Mouse (Mus musculus) heart, postnatal 0 days (tissue): ENCODE data around the gene Tpsg1. TPM values are rescaled to one million over a fixed set of nuclear protein-coding genes. Genes with fewer than 3 reads are reported as not detected.

ENCODE experiments used
- ATAC-seq: fragments of 200-750 bp; cut with Nextera tagmentation; 2 replicates; pipeline ENCODE4 v1.8.0; 2017; ENCODE audit warnings: low read depth, moderate number of reproducible peaks, moderate library complexity; ENCODE audit not compliant: insufficient read depth
- DNase-seq: peaks from one replicate; pipeline ENCODE4 v3.0.0-alpha.2; 2016; ENCODE audit warnings: low spot score
- H3K27ac ChIP-seq: fragments of 300-500 bp; sonication (generic); 2 replicates; pipeline ENCODE4 v1.5.1; 2014; ENCODE audit warnings: low read depth, mild to moderate bottlenecking
- H3K27me3 ChIP-seq: fragments of 300-500 bp; sonication (generic); 2 replicates; pipeline ENCODE4 v1.6.1; 2014; ENCODE audit warnings: low read length, mixed read lengths; ENCODE audit not compliant: control insufficient read depth, insufficient read depth
- H3K36me3 ChIP-seq: fragments of 300-500 bp; sonication (generic); replicated peaks from 2 replicates; pipeline ENCODE4 v1.6.1; 2014; ENCODE audit warnings: low read length, mixed read lengths; ENCODE audit not compliant: control insufficient read depth, insufficient read depth
- H3K4me1 ChIP-seq: fragments of 300-500 bp; sonication (generic); 2 replicates; pipeline ENCODE4 v1.6.1; 2014; ENCODE audit warnings: antibody characterized with exemption; ENCODE audit not compliant: control insufficient read depth, insufficient read depth
- H3K4me2 ChIP-seq: fragments of 300-500 bp; sonication (generic); 2 replicates; pipeline ENCODE4 v1.6.1; 2014; ENCODE audit warnings: low read depth, mild to moderate bottlenecking, low read length, moderate library complexity
- H3K4me3 ChIP-seq: fragments of 300-500 bp; sonication (generic); 2 replicates; pipeline ENCODE4 v1.5.1; 2014; ENCODE audit warnings: low read depth, low read length
- H3K9ac ChIP-seq: fragments of 300-500 bp; sonication (generic); replicated peaks from 2 replicates; pipeline ENCODE4 v1.6.1; 2014; ENCODE audit warnings: low read depth, low read length, mixed read lengths
- H3K9me3 ChIP-seq: fragments of 300-500 bp; sonication (generic); replicated peaks from 2 replicates; pipeline ENCODE4 v1.6.1; 2016; ENCODE audit warnings: low read length; ENCODE audit not compliant: control insufficient read depth
- CTCF ChIP-seq: IDR thresholded peaks from 2 replicates; pipeline ENCODE4 v1.5.1; 2016; ENCODE audit warnings: antibody characterized with exemption, control low read depth, low read depth
- EP300 ChIP-seq: IDR thresholded peaks from 2 replicates; pipeline ENCODE4 v1.6.1; 2016; ENCODE audit warnings: antibody characterized with exemption, low read depth
- WGBS: fragments of 180-500 bp; shearing (Covaris S2); extraction: QIAGEN DNeasy Blood & Tissue Kit; methylation state at CpG from one replicate; pipeline ENCODE4 v1.1.7; 2014; 5-methylcytosine and 5-hydroxymethylcytosine counted together
- polyA plus RNA-seq: library from polyadenylated mRNA; unstranded; fragments of >200 nt; fragmentation: Nextera tagmentation; extraction: Ambion mirVana; gene quantifications from 2 replicates; pipeline ENCODE4 v1.2.1, GENCODE M21; 2015
- total RNA-seq: library from RNA; depleted of rRNA; stranded (reverse); fragments of >200 nt; gene quantifications from 2 replicates; pipeline ENCODE4 v1.2.3, GENCODE M21; 2014; ENCODE audit warnings: low replicate concordance

Gene Tpsg1
- total and polyA plus RNA-seq, 2 experiments from 2014 or later, result 0.33 TPM; not detected in 1

DNA sequence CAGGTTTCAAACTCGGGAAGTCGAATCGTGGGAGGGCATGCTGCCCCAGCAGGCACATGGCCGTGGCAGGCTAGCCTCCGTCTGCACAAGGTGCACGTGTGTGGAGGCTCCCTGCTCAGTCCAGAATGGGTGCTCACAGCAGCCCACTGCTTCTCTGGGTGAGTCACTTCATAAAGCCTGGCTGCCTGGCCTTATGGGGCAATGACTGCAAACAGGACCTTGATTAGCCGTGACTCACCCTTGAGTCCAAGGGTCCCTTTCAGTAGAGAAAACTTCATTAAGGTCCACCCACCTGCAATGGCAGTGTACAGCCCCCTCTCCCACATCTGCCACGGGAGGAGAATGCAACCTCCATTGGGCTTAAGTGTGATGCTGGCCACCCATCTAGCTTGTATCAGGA is 3.4 kb downstream of the Tpsg1 start:
- TF ChIP-seq EP300, result no peak
- Histone ChIP-seq H3K4me3 (no peak overlapping the region), H3K9me3 (no peaks in the 10 kb centered on the region), H3K27ac (no peak overlapping the region), H3K9ac (no peak overlapping the region), H3K4me1 (no peaks in the 10 kb centered on the region), H3K27me3 (no peaks in the 10 kb centered on the region), H3K4me2 (no peak overlapping the region), H3K36me3 (no peaks in the 10 kb centered on the region; the same call in 1 of the 2 replicates)
- WGBS, result 63% methylated on average over 8 of the region's 8 CpGs
- no peak for DNase-seq
- ATAC-seq, result no peak

DNA sequence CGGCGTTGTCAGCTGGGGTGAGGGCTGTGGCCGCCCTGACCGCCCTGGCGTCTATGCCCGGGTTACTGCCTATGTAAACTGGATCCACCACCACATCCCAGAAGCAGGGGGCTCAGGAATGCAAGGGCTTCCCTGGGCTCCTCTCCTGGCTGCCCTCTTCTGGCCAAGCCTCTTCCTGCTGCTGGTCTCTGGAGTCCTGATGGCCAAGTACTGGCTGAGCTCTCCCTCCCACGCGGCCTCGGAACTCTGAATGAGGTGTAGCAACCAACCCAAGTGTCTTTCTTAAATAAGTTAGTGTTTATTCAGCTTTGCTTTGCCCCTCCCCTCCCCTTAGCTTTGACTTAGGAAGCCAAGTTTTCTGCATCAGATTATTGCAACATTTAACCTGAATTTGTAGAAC is 4.9 kb downstream of the Tpsg1 start:
- TF ChIP-seq EP300, result no peak
- TF ChIP-seq CTCF, result peak; percentile 26; the same call in 1 of the 2 replicates
- no peak for DNase-seq
- ATAC-seq, result no peak
- Histone ChIP-seq H3K27me3 (no peaks in the 10 kb centered on the region), H3K4me1 (no peaks in the 10 kb centered on the region), H3K9ac (no peak overlapping the region), H3K36me3 (no peaks in the 10 kb centered on the region; the same call in 1 of the 2 replicates), H3K4me3 (no peak overlapping the region), H3K4me2 (no peak overlapping the region), H3K9me3 (no peaks in the 10 kb centered on the region), H3K27ac (no peak overlapping the region)
- WGBS, result 39% methylated on average over 9 of the region's 9 CpGs

DNA sequence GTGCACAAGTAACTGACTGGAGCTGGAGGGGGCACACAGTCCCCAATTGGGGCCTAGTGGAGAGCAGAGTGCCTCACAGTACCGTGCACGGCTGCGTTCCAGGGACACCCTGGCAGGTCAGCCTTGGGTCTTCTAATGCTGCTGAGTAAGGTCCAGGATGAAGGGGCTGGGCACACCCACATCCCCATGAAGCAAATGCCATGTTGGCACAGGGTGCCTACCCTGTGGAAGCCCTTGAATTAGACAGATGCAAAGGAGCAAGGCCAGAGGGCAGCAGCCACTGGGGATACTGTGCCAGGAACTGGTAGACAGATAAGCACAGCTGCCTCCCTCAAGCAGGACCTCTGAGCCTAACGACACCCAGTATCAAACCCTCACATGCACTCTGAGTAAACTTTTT is 25.5 kb downstream of the Tpsg1 start:
- H3K27me3 ChIP-seq, result no peaks in the 10 kb centered on the region
- no peaks in the 10 kb centered on the region for H3K9me3 ChIP-seq
- DNase-seq (no peak), ATAC-seq (no peak)
- no peak overlapping the region for H3K4me2 ChIP-seq
- 71% methylated on average over 4 of the region's 4 CpGs for WGBS
- H3K4me1 ChIP-seq, result no peaks in the 10 kb centered on the region
- 0 out of 2 replicates have a peak, but pooled peaks cover 4% of the 10 kb centered on the region for H3K36me3 ChIP-seq
- H3K9ac ChIP-seq, result no peak overlapping the region
- H3K27ac ChIP-seq, result no peak overlapping the region
- TF ChIP-seq EP300, result no peak
- no peak for TF ChIP-seq CTCF
- no peak overlapping the region for H3K4me3 ChIP-seq

DNA sequence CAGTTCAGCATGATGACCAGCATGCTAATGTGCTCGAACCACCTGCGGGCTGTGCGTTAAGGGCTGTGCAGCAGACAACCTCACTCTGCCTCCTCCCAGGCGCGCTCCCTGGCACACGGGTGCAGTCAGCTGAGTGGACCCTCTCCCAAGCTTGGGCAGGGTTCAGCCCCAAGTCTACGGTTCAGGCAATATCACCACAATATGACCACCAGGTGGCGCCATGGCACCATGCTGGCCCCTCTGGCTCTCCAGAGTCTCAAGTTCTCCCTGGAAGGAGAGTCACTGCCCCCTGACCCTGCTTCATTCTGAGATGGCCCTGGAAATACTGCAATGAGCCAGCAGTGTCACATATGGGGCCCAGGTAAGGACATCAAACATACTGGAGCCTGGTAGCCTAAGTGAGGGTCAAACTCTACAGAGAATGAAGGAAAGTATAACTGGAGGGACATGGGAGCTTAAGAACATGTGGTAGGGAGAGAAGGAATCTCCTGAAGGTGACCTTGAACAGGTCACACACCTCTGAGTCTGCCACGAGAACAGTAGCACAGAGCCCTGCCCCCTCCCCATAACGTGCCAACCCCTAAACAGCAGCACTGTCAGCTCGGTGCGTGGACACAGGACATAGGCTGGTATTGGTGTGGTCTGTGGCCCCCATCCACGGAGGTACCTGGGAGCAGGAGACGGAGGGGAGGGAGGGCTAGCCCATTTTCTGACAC is 28.9 kb downstream of the Tpsg1 start:
- H3K4me2 ChIP-seq, result no peak overlapping the region
- 0 out of 2 replicates have a peak, but pooled peaks cover 2% of the 10 kb centered on the region for H3K27me3 ChIP-seq
- H3K9ac ChIP-seq, result no peak overlapping the region
- no peak overlapping the region for H3K4me3 ChIP-seq
- no peaks in the 10 kb centered on the region for H3K4me1 ChIP-seq
- H3K36me3 ChIP-seq, result 0 out of 2 replicates have a peak, but pooled peaks cover 4% of the 10 kb centered on the region
- DNase-seq, result peak; percentile 57
- ATAC-seq, result 0 out of 2 replicates have a peak, but pooled peaks have one; percentile 14
- no peaks in the 10 kb centered on the region for H3K9me3 ChIP-seq
- 32% methylated on average over 14 of the region's 14 CpGs for WGBS
- TF ChIP-seq EP300 (no peak), CTCF (peak; percentile 93)
- H3K27ac ChIP-seq, result no peak overlapping the region

DNA sequence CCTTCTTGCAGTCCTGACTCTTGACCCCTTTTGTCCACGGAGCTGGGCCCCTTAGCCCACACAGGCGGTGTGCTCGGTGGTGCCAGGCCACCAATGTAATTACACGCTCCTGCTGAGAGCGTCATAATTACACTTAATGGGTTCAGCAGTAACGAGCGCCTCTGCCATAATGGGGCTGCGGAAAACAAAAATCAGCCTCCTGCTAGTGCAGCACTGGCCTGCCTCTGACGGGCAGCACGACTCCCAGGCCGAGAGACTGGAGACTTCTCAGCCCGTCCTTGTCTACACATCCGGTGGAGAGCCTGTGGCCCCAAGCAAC is 29.4 kb downstream of the Tpsg1 start:
- DNase-seq (no peak), ATAC-seq (no peak)
- Histone ChIP-seq H3K4me3 (no peak overlapping the region), H3K27ac (no peak overlapping the region), H3K4me1 (no peaks in the 10 kb centered on the region), H3K27me3 (0 out of 2 replicates have a peak, but pooled peaks cover 2% of the 10 kb centered on the region), H3K9me3 (no peaks in the 10 kb centered on the region), H3K36me3 (0 out of 2 replicates have a peak, but pooled peaks cover 4% of the 10 kb centered on the region), H3K9ac (no peak overlapping the region), H3K4me2 (no peak overlapping the region)
- TF ChIP-seq CTCF, result no peak
- TF ChIP-seq EP300, result no peak
- WGBS, result 60% methylated on average over 13 of the region's 13 CpGs

DNA sequence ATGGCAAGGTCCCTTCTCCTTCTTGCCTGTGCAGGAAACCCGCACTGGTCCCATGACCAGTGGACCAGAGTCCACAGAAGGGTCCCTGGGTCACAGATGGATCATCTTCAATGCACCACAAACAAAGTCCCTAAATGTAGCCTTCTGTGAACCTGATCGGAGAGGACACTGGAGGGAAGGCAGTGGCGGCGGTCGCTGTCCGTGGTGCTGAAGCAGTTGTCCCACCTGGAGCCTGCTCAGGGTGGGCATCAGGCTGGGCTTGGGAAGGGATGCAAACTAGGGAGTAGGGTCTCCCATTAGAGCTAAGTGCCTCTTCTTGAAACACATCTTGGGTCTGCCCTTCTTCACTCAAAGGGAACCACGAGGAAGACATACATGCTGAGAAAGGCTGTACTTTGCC is 31.4 kb downstream of the Tpsg1 start:
- TF ChIP-seq EP300, result no peak
- no peak for TF ChIP-seq CTCF
- WGBS, result 10% methylated on average over 7 of the region's 7 CpGs
- Histone ChIP-seq H3K4me1 (peaks cover 2% of the 10 kb centered on the region), H3K9me3 (no peaks in the 10 kb centered on the region), H3K4me2 (no peak overlapping the region), H3K27ac (no peak overlapping the region), H3K9ac (no peak overlapping the region), H3K36me3 (0 out of 2 replicates have a peak, but pooled peaks cover 4% of the 10 kb centered on the region), H3K27me3 (0 out of 2 replicates have a peak, but pooled peaks cover 2% of the 10 kb centered on the region), H3K4me3 (no peak overlapping the region)
- DNase-seq, result peak; percentile 19
- no peak for ATAC-seq
